Mouse (Mus musculus) spleen, postnatal 10 days (tissue): ENCODE data around the gene Myo16.

Source experiments
- DNase-seq, 2 experiments: peaks; one replicate each; pipeline ENCODE4 v3.0.0; 2021 to 2022; ENCODE audit warnings: low spot score in 2 of 2

Myo16 gene

GRCm38 (mm10) chr8:10548003-10548584, 394.4 kb downstream of the Myo16 start:
- no peak for DNase-seq

- no peak for DNase-seq
Measured at GRCm38 (mm10) chr8:10549434-10549833, 395.7 kb downstream of the Myo16 start.

- DNase-seq, result no peak
Measured at GRCm38 (mm10) chr8:10557961-10558360, 404.2 kb downstream of the Myo16 start.

GRCm38 (mm10) chr8:10559479-10559878, 405.8 kb downstream of the Myo16 start:
- no peak for DNase-seq

GRCm38 (mm10) chr8:10561616-10562015, 407.9 kb downstream of the Myo16 start:
- no peak for DNase-seq

- no peak for DNase-seq
Measured at GRCm38 (mm10) chr8:10562046-10562445, 408.3 kb downstream of the Myo16 start.

GRCm38 (mm10) chr8:10562636-10563035, 408.9 kb downstream of the Myo16 start:
- no peak for DNase-seq

- DNase-seq, result no peak
Measured at GRCm38 (mm10) chr8:10565231-10566029, 411.7 kb downstream of the Myo16 start.

- no peak for DNase-seq
Measured at GRCm38 (mm10) chr8:10568448-10568847, 414.7 kb downstream of the Myo16 start.

- peak; percentile 26 to 81 for DNase-seq
Measured at GRCm38 (mm10) chr8:10574096-10574495, 420.4 kb downstream of the Myo16 start.

GRCm38 (mm10) chr8:10575244-10575643, 421.5 kb downstream of the Myo16 start:
- DNase-seq, result no peak

- DNase-seq, result peak in 1 of 2 experiments; percentile 15
Measured at GRCm38 (mm10) chr8:10586956-10587744, 433.4 kb downstream of the Myo16 start.

- no peak for DNase-seq
Measured at GRCm38 (mm10) chr8:10589422-10589933, 435.8 kb downstream of the Myo16 start.

- DNase-seq, result no peak
Measured at GRCm38 (mm10) chr8:10592917-10593316, 439.2 kb downstream of the Myo16 start.

GRCm38 (mm10) chr8:10596353-10596752, 442.6 kb downstream of the Myo16 start:
- DNase-seq, result no peak

GRCm38 (mm10) chr8:10597595-10597994, 443.9 kb downstream of the Myo16 start:
- no peak for DNase-seq

- no peak for DNase-seq
Measured at GRCm38 (mm10) chr8:10598889-10599288, 445.2 kb downstream of the Myo16 start.

GRCm38 (mm10) chr8:10606028-10606815, 452.5 kb downstream of the Myo16 start:
- no peak for DNase-seq

- DNase-seq, result no peak
Measured at GRCm38 (mm10) chr8:10606816-10607209, 453.1 kb downstream of the Myo16 start.

- no peak for DNase-seq
Measured at GRCm38 (mm10) chr8:10611636-10612035, 457.9 kb downstream of the Myo16 start.

- DNase-seq, result no peak
Measured at GRCm38 (mm10) chr8:10613371-10613770, 459.7 kb downstream of the Myo16 start.
